Mouse (Mus musculus): ENCODE data around the gene Cd247.

- TF ChIP-seq POLR2A (IDR thresholded peaks at IDR 0.05; ENCODE audit: borderline replicate concordance, extremely low read depth, insufficient read depth, insufficient read length, poor library complexity, severe bottlenecking) (no peak), CTCF (IDR thresholded peaks at IDR 0.05; ENCODE audit: borderline replicate concordance, extremely low read depth, insufficient read depth, insufficient read length) (no peak)
Measured at GRCm38 (mm10) chr1:165741989-165742388, 46.5 kb upstream of the Cd247 start.
